Mouse (Mus musculus) kidney, adult 2 months (tissue): Measurements from ENCODE around the gene Scn9a.

Experiments used
- CTCF ChIP-seq: fragments of 200-500 bp; conservative IDR thresholded peaks from 2 replicates; pipeline ENCODE4 v1.5.1; 2011; ENCODE audit warnings: low read depth, mild to moderate bottlenecking, control low read depth, low read length, moderate library complexity, mixed read lengths; ENCODE audit not compliant: insufficient read depth, insufficient read length
- POLR2A ChIP-seq: fragments of 200-500 bp; IDR thresholded peaks from one replicate; pipeline ENCODE4 v1.6.1; 2011; ENCODE audit warnings: low read depth, low read length, control low read depth

DNA sequence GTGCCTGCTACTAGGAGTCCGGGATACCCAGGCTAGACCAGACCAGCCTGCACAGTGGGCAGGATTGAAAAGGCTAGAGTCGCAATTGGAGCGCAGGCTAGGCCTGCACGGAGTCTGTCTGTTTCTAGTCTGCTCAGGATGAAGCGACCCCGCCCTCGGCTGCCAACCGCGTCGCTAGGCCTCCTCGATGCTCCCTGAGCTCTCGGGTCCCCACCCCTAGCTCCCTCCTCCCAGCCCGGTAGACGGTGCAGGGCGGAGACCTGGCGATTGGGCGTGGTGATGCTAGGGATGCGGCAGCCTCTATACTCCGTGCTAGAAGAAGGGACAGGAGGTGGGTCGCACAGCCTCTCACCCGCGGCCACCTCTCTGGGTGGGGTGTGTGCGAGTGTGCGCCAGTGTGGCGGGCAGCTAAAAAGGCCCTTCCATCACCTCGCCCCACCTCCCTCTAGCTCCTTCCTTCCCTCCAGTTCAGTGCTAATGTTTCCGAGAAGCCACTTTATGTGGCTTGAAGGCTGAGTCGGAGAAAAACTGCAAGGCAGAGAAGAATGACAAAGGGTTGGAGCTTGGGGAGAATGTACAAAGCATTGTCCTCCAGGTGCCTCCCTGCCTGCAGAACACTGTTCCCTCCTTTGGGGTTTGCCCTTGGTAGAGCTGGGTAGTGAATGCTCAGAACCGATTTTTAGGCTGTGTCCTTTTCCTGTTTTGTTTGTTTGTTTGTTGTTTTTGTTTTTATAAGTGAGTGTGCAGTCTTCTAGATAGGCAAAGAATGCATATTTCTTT lies at the start of gene Scn9a:
- TF ChIP-seq CTCF = no peak
- TF ChIP-seq POLR2A = no peak
